Comparison of ENCODE assay signal across 9 mouse cellular contexts in the genomic region with DNA sequence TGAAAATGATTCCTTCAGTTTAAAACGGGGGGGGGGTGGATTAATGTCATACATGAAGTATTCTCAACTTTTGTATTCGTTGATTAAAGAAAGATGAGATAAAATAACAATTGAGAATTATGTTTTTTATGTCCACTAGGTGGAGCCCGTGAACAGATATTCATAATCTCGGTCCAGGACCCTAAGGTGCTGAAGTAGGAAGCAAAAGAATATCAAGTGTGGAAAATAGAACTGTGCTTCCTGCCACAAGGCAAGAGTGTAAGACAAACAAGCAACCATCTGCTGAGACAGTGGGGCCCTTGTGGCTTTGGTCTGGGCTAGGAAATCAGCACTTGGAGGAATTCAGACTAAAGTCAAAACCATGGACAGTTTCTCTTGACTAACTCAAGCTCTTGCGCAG. TPM values are rescaled to one million over a fixed set of nuclear protein-coding genes. Genes with fewer than 3 reads are reported as not detected.
DNase-seq lines count a peak whose midpoint lies in the region; ATAC-seq and TF ChIP-seq lines count a peak whose summit lies in the region.
"Had no signal": no experiment of that assay in that cellular context is flagged by ENCODE, and none has a peak within 500 bp of the region (broad histone marks: within the 10 kb centered on the region; RNA-seq: fewer than 3 reads in every experiment).

No protein-coding gene starts in this region.

- no peaks in the 10 kb centered on the region for H3K9me3 ChIP-seq in intestine, embryonic 14.5 days (ENCODE audit: control insufficient read depth, low read length)
- no peaks in the 10 kb centered on the region for H3K9me3 ChIP-seq in intestine, embryonic 15.5 days
- H3K9me3 ChIP-seq in stomach, postnatal 0 days (ENCODE audit: control insufficient read depth, low read length) = no peaks in the 10 kb centered on the region
- H3K9me3 ChIP-seq in forebrain, embryonic 11.5 days (ENCODE audit: control insufficient read depth, low read length) = no peaks in the 10 kb centered on the region
- H3K9me3 ChIP-seq in forebrain, embryonic 16.5 days (ENCODE audit: control insufficient read depth, low read length) = no peaks in the 10 kb centered on the region
- H3K9me3 ChIP-seq: megakaryocyte, embryonic 14.5 days had no signal

- no peak overlapping the region for H3K4me3 ChIP-seq in intestine, embryonic 14.5 days (ENCODE audit: low read depth, low read length)
- no peak overlapping the region for H3K4me3 ChIP-seq in intestine, embryonic 15.5 days (replicated peaks)
- no peak overlapping the region for H3K4me3 ChIP-seq in stomach, postnatal 0 days (ENCODE audit: low read depth, low read length)
- H3K4me3 ChIP-seq in forebrain, embryonic 11.5 days (ENCODE audit: low read depth, low read length) = no peak overlapping the region
- no peak overlapping the region for H3K4me3 ChIP-seq in forebrain, embryonic 16.5 days (replicated peaks; ENCODE audit: low read length)
- H3K4me3 ChIP-seq: megakaryocyte, embryonic 14.5 days had no signal

- H3K4me1 ChIP-seq in intestine, embryonic 14.5 days (replicated peaks; ENCODE audit: control insufficient read depth, insufficient read depth, low read length) = no peaks in the 10 kb centered on the region
- H3K4me1 ChIP-seq in intestine, embryonic 15.5 days (replicated peaks) = no peaks in the 10 kb centered on the region
- no peaks in the 10 kb centered on the region for H3K4me1 ChIP-seq in stomach, postnatal 0 days (replicated peaks; ENCODE audit: control insufficient read depth, insufficient read depth)
- no peaks in the 10 kb centered on the region for H3K4me1 ChIP-seq in forebrain, embryonic 11.5 days (replicated peaks; ENCODE audit: control insufficient read depth, insufficient read depth, low read length)
- H3K4me1 ChIP-seq in forebrain, embryonic 16.5 days (replicated peaks; ENCODE audit: control insufficient read depth, insufficient read depth, low read length) = no peaks in the 10 kb centered on the region

- WGBS in intestine, embryonic 14.5 days = 30% methylated on average over 5 of the region's 5 CpGs
- 26% methylated on average over 5 of the region's 5 CpGs for WGBS in intestine, embryonic 15.5 days
- WGBS in stomach, postnatal 0 days = 26% methylated on average over 5 of the region's 5 CpGs
- WGBS in forebrain, embryonic 11.5 days = 31% methylated on average over 5 of the region's 5 CpGs
- WGBS in forebrain, embryonic 16.5 days = 31% methylated on average over 5 of the region's 5 CpGs

- no peak for TF ChIP-seq EP300 in stomach, postnatal 0 days (optimal IDR thresholded peaks at IDR 0.05)

- ATAC-seq in intestine, embryonic 14.5 days (replicated peaks; ENCODE audit: low FRiP score, low TSS enrichment, low read depth) = no peak
- no peak for ATAC-seq in intestine, embryonic 15.5 days
- ATAC-seq in stomach, postnatal 0 days (ENCODE audit: low FRiP score, low TSS enrichment) = no peak
- no peak for ATAC-seq in forebrain, embryonic 11.5 days (replicated peaks; ENCODE audit: low FRiP score)
- no peak for ATAC-seq in forebrain, embryonic 16.5 days

- no peaks in the 10 kb centered on the region for H3K27me3 ChIP-seq in intestine, embryonic 14.5 days (replicated peaks; ENCODE audit: control insufficient read depth, insufficient read depth, low read length)
- no peaks in the 10 kb centered on the region for H3K27me3 ChIP-seq in intestine, embryonic 15.5 days (replicated peaks)
- H3K27me3 ChIP-seq in stomach, postnatal 0 days (ENCODE audit: control insufficient read depth, insufficient read depth, low read length) = no peaks in the 10 kb centered on the region
- H3K27me3 ChIP-seq in forebrain, embryonic 11.5 days (ENCODE audit: control insufficient read depth, insufficient read depth, low read length) = no peaks in the 10 kb centered on the region
- no peaks in the 10 kb centered on the region for H3K27me3 ChIP-seq in forebrain, embryonic 16.5 days (replicated peaks; ENCODE audit: control insufficient read depth, insufficient read depth, low read length)

- H3K27ac ChIP-seq in intestine, embryonic 14.5 days (ENCODE audit: low read depth) = no peak overlapping the region
- H3K27ac ChIP-seq in intestine, embryonic 15.5 days = no peak overlapping the region
- no peak overlapping the region for H3K27ac ChIP-seq in stomach, postnatal 0 days (replicated peaks)
- H3K27ac ChIP-seq in forebrain, embryonic 11.5 days (ENCODE audit: low read depth, low read length) = no peak overlapping the region
- no peak overlapping the region for H3K27ac ChIP-seq in forebrain, embryonic 16.5 days (ENCODE audit: low read length)

- H3K36me3 ChIP-seq in intestine, embryonic 14.5 days (ENCODE audit: control insufficient read depth, insufficient read depth, low read length) = no peaks in the 10 kb centered on the region
- H3K36me3 ChIP-seq in intestine, embryonic 15.5 days = no peaks in the 10 kb centered on the region
- no peaks in the 10 kb centered on the region for H3K36me3 ChIP-seq in stomach, postnatal 0 days (ENCODE audit: control insufficient read depth, insufficient read depth, low read length)
- no peaks in the 10 kb centered on the region for H3K36me3 ChIP-seq in forebrain, embryonic 11.5 days (ENCODE audit: control insufficient read depth, insufficient read depth, low read length)
- H3K36me3 ChIP-seq in forebrain, embryonic 16.5 days (ENCODE audit: control insufficient read depth, insufficient read depth) = no peaks in the 10 kb centered on the region

- H3K9ac ChIP-seq in intestine, embryonic 14.5 days (ENCODE audit: low read length) = no peak overlapping the region
- no peak overlapping the region for H3K9ac ChIP-seq in intestine, embryonic 15.5 days
- no peak overlapping the region for H3K9ac ChIP-seq in stomach, postnatal 0 days (ENCODE audit: low read length)
- H3K9ac ChIP-seq in forebrain, embryonic 11.5 days (ENCODE audit: low read length) = no peak overlapping the region
- no peak overlapping the region for H3K9ac ChIP-seq in forebrain, embryonic 16.5 days (replicated peaks; ENCODE audit: low read depth, low read length)

- no peak overlapping the region for H3K4me2 ChIP-seq in intestine, embryonic 14.5 days (ENCODE audit: low read length)
- no peak overlapping the region for H3K4me2 ChIP-seq in intestine, embryonic 15.5 days (replicated peaks)
- H3K4me2 ChIP-seq in stomach, postnatal 0 days (replicated peaks; ENCODE audit: low read depth) = no peak overlapping the region
- no peak overlapping the region for H3K4me2 ChIP-seq in forebrain, embryonic 11.5 days (ENCODE audit: low read depth, low read length, severe bottlenecking)
- no peak overlapping the region for H3K4me2 ChIP-seq in forebrain, embryonic 16.5 days (ENCODE audit: low read length)

- DNase-seq in intestine, embryonic 14.5 days (ENCODE audit: low spot score) = peak; percentile 54
- peak; percentile 16 for DNase-seq in 3134 (ENCODE audit: extremely low read depth, insufficient read length, low spot score)
- peak; percentile 15 to 25 for DNase-seq in B cell, adult 2 months
- DNase-seq in embryo, embryonic 11 days = peak; percentile 62
- DNase-seq in stomach, postnatal 0 days (ENCODE audit: low spot score) = no peak
- no peak for DNase-seq in forebrain, embryonic 11.5 days (ENCODE audit: low spot score)

- peak; percentile 75 for TF ChIP-seq CTCF in stomach, postnatal 0 days (IDR thresholded peaks at IDR 0.05; ENCODE audit: low read depth)

RNA-seq across cellular contexts. Expression of a gene that starts 50.9 kb away (rescaled TPM):
- not detected in 2 replicates for polyA plus RNA-seq in intestine, embryonic 14.5 days (2014; fragmentation: Nextera tagmentation; extraction: Ambion mirVana)
- not detected in 2 replicates for polyA plus RNA-seq in intestine, embryonic 15.5 days (2015; fragmentation: Nextera tagmentation; extraction: Ambion mirVana)
- not detected in 2 replicates for polyA plus RNA-seq in stomach, postnatal 0 days (2015; fragmentation: Nextera tagmentation; extraction: Ambion mirVana)
- not detected in 2 replicates for polyA plus RNA-seq in forebrain, embryonic 11.5 days (2014; fragmentation: Nextera tagmentation; extraction: Ambion mirVana)
- not detected in 2 replicates for polyA plus RNA-seq in forebrain, embryonic 16.5 days (2015; fragmentation: Nextera tagmentation; extraction: Ambion mirVana)

Comparison
In these comparisons a context has a peak if more than half of its experiments do, and no peak if none do; other contexts are left out.
1. DNase-seq: peak in intestine, embryonic 14.5 days (single experiment), 3134 (single experiment), B cell, adult 2 months (2 of 2) and embryo, embryonic 11 days (single experiment); none in stomach, postnatal 0 days (single experiment) and forebrain, embryonic 11.5 days (single experiment).